Mouse (Mus musculus): Measurements from ENCODE around the gene Pdcd1. TPM values are rescaled to one million over a fixed set of nuclear protein-coding genes. Genes with fewer than 3 reads are reported as not detected.
"Not testable (repeated sequence)": the region's sequence is repeated elsewhere in the genome, so short reads cannot be mapped to it uniquely, and the experiment has no call there.

Gene Pdcd1
- not detected in 2 replicates for polyA plus RNA-seq (2015; fragmentation: Nextera tagmentation; extraction: Ambion mirVana)

- 67% methylated on average over 6 of the region's 6 CpGs for WGBS
Measured at GRCm38 (mm10) chr1:94052373-94052772, at the start of gene Pdcd1. Gene Pdcd1 (minus strand): TSS chr1:94052553.

GRCm38 (mm10) chr1:94091788-94092187, 39.4 kb upstream of the Pdcd1 start:
- no peaks in the 10 kb centered on the region for H3K9me3 ChIP-seq
- ATAC-seq (replicated peaks) = no peak
- no peaks in the 10 kb centered on the region for H3K4me1 ChIP-seq
- no peak overlapping the region for H3K27ac ChIP-seq (replicated peaks)
- no peaks in the 10 kb centered on the region for H3K27me3 ChIP-seq
- WGBS = 89% methylated on average over 1 of the region's 1 CpGs
- no peak overlapping the region for H3K4me3 ChIP-seq
- no peak overlapping the region for H3K4me2 ChIP-seq (replicated peaks)
- no peak overlapping the region for H3K9ac ChIP-seq (replicated peaks)
- H3K36me3 ChIP-seq = no peaks in the 10 kb centered on the region

More at GRCm38 (mm10) chr1:94052373-94052772, at the start of gene Pdcd1:
- Histone ChIP-seq H3K9ac (replicated peaks) (no peak within 1 kb of the TSS), H3K4me3 (no peak within 1 kb of the TSS), H3K27ac (replicated peaks) (no peak within 1 kb of the TSS), H3K27me3 (no peaks in the 10 kb centered on the region), H3K4me1 (no peaks in the 10 kb centered on the region), H3K4me2 (replicated peaks) (no peak within 1 kb of the TSS), H3K9me3 (no peaks in the 10 kb centered on the region), H3K36me3 (no peaks in the 10 kb centered on the region)
- no peak for ATAC-seq (replicated peaks)

- H3K4me3 ChIP-seq = no peak overlapping the region
- no peak overlapping the region for H3K27ac ChIP-seq (replicated peaks)
- H3K9ac ChIP-seq (replicated peaks) = no peak overlapping the region
- H3K4me2 ChIP-seq (replicated peaks) = no peak overlapping the region
- 88% methylated on average over 5 of the region's 5 CpGs for WGBS
- H3K36me3 ChIP-seq = no peaks in the 10 kb centered on the region
- H3K9me3 ChIP-seq = no peaks in the 10 kb centered on the region
- no peak for ATAC-seq (replicated peaks)
- H3K27me3 ChIP-seq = no peaks in the 10 kb centered on the region
- no peaks in the 10 kb centered on the region for H3K4me1 ChIP-seq
Measured at GRCm38 (mm10) chr1:94086311-94086898, 34.1 kb upstream of the Pdcd1 start.

GRCm38 (mm10) chr1:94085324-94086105, 33.2 kb upstream of the Pdcd1 start:
- WGBS = 94% methylated on average over 5 of the region's 5 CpGs
- no peak overlapping the region for H3K4me3 ChIP-seq
- H3K27ac ChIP-seq (replicated peaks) = no peak overlapping the region
- H3K9ac ChIP-seq (replicated peaks) = no peak overlapping the region
- no peaks in the 10 kb centered on the region for H3K27me3 ChIP-seq
- no peaks in the 10 kb centered on the region for H3K9me3 ChIP-seq
- ATAC-seq (replicated peaks) = no peak
- no peak overlapping the region for H3K4me2 ChIP-seq (replicated peaks)
- H3K36me3 ChIP-seq = no peaks in the 10 kb centered on the region
- H3K4me1 ChIP-seq = no peaks in the 10 kb centered on the region

- ATAC-seq (replicated peaks) = no peak
- Histone ChIP-seq H3K27ac (replicated peaks) (no peak overlapping the region), H3K36me3 (no peaks in the 10 kb centered on the region), H3K4me3 (no peak overlapping the region), H3K4me1 (no peaks in the 10 kb centered on the region), H3K9ac (replicated peaks) (no peak overlapping the region), H3K27me3 (no peaks in the 10 kb centered on the region), H3K4me2 (replicated peaks) (no peak overlapping the region), H3K9me3 (no peaks in the 10 kb centered on the region)
- 89% methylated on average over 6 of the region's 6 CpGs for WGBS
Measured at GRCm38 (mm10) chr1:94081761-94082160, 29.4 kb upstream of the Pdcd1 start.

DNA sequence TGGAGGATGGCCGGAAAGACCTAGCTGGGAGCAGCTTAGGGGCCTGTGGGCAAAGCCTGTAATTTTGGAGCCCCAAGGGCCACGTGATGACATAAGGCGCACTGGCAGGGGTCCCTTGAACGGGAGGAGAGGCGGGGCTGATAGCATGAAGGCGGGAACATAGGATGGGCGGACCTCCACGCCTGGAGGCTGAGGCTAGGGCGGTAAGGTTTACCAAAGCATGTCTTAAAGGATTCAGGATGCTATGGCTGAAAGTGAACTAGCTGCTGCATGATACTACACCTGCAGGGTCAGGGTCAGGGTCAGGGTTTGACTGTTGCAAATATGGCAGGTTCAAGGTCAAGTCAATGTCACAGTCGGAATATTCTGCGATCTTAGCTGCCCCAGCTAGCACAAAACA, 28.8 kb upstream of the Pdcd1 start:
- 76% methylated on average over 11 of the region's 11 CpGs for WGBS
- Histone ChIP-seq H3K4me3 (no peak overlapping the region), H3K9me3 (no peaks in the 10 kb centered on the region), H3K4me1 (no peaks in the 10 kb centered on the region), H3K36me3 (no peaks in the 10 kb centered on the region), H3K4me2 (replicated peaks) (peak overlapping the region; percentile 19; the same call in 1 of the 2 replicates), H3K27me3 (no peaks in the 10 kb centered on the region), H3K9ac (replicated peaks) (no peak overlapping the region), H3K27ac (replicated peaks) (no peak overlapping the region)
- ATAC-seq (replicated peaks) = 0 out of 2 replicates have a peak, but pooled peaks have one; percentile 38

GRCm38 (mm10) chr1:94080718-94081117, 28.4 kb upstream of the Pdcd1 start:
- Histone ChIP-seq H3K36me3 (no peaks in the 10 kb centered on the region), H3K9ac (replicated peaks) (no peak overlapping the region), H3K27ac (replicated peaks) (no peak overlapping the region), H3K9me3 (no peaks in the 10 kb centered on the region), H3K4me3 (no peak overlapping the region), H3K27me3 (no peaks in the 10 kb centered on the region), H3K4me2 (replicated peaks) (0 out of 2 replicates have a peak overlapping the region, but pooled peaks have one; percentile 19), H3K4me1 (no peaks in the 10 kb centered on the region)
- WGBS = 55% methylated on average over 15 of the region's 15 CpGs
- ATAC-seq (replicated peaks) = no peak

GRCm38 (mm10) chr1:94078835-94079440, 26.6 kb upstream of the Pdcd1 start:
- Histone ChIP-seq H3K4me1 (no peaks in the 10 kb centered on the region), H3K4me3 (no peak overlapping the region), H3K27me3 (no peaks in the 10 kb centered on the region), H3K36me3 (no peaks in the 10 kb centered on the region), H3K9me3 (no peaks in the 10 kb centered on the region), H3K4me2 (replicated peaks) (no peak overlapping the region), H3K27ac (replicated peaks) (no peak overlapping the region), H3K9ac (replicated peaks) (no peak overlapping the region)
- peak; percentile 96 for ATAC-seq (replicated peaks)
- WGBS = 1% methylated on average over 9 of the region's 9 CpGs

DNA sequence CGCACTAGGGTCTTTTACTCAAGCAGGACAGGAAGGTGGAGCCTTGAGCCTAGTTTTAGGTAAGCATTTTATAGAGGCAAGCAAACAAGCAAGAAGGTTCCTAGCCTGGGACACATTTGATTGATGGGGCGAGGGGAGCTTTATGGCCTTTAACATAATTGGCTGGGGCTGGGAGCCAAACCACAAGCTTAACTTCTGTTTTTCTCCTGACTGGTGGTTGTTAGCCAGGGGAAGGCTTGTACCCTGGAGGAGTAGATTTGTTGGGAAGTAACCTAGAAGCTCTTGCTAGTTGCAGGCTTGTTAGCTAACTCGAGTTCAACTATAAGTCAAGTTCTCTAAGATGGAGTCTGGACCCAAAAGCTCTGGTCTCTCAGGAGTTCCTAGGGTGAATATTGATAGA, 26.0 kb upstream of the Pdcd1 start:
- Histone ChIP-seq H3K36me3 (no peaks in the 10 kb centered on the region), H3K4me2 (replicated peaks) (no peak overlapping the region), H3K4me3 (no peak overlapping the region), H3K4me1 (no peaks in the 10 kb centered on the region), H3K9ac (replicated peaks) (no peak overlapping the region), H3K27ac (replicated peaks) (no peak overlapping the region), H3K9me3 (no peaks in the 10 kb centered on the region), H3K27me3 (no peaks in the 10 kb centered on the region)
- no peak for ATAC-seq (replicated peaks)
- 80% methylated on average over 3 of the region's 3 CpGs for WGBS

- Histone ChIP-seq H3K36me3 (no peaks in the 10 kb centered on the region), H3K4me2 (replicated peaks) (no peak overlapping the region), H3K27ac (replicated peaks) (no peak overlapping the region), H3K4me1 (no peaks in the 10 kb centered on the region), H3K9me3 (no peaks in the 10 kb centered on the region), H3K9ac (replicated peaks) (no peak overlapping the region), H3K4me3 (no peak overlapping the region), H3K27me3 (no peaks in the 10 kb centered on the region)
- no peak for ATAC-seq (replicated peaks)
- 17% methylated on average over 1 of the region's 1 CpGs for WGBS
Measured at GRCm38 (mm10) chr1:94076702-94077101, 24.3 kb upstream of the Pdcd1 start.

DNA sequence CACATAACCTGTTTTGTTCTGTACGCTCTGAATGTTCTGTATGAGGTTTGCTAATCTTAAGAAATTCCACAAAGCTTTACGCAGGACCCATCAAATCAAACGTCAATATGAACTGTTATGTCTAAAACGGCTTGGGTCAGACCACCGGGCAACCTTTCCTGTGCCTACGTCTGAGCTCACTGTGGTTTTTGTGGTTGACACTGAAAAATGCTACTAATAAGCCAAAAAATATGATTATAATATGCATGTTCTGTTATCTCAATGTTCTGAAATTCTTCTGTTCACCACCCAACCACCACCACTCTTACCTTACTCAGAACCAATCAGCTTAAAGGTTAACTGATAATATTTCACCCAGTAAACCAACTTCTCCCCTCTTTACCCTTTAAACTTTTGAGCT, 22.4 kb upstream of the Pdcd1 start:
- H3K27me3 ChIP-seq = no peaks in the 10 kb centered on the region
- H3K27ac ChIP-seq (replicated peaks) = no peak overlapping the region
- no peaks in the 10 kb centered on the region for H3K9me3 ChIP-seq
- no peak overlapping the region for H3K9ac ChIP-seq (replicated peaks)
- no peaks in the 10 kb centered on the region for H3K36me3 ChIP-seq
- ATAC-seq (replicated peaks) = no peak
- no peaks in the 10 kb centered on the region for H3K4me1 ChIP-seq
- no peak overlapping the region for H3K4me2 ChIP-seq (replicated peaks)
- WGBS = 90% methylated on average over 6 of the region's 6 CpGs
- H3K4me3 ChIP-seq = no peak overlapping the region

- not testable (repeated sequence) for H3K27me3 ChIP-seq; ATAC-seq (replicated peaks)
- WGBS = 89% methylated on average over 1 of the region's 1 CpGs
Measured at GRCm38 (mm10) chr1:94058281-94058680, 5.9 kb upstream of the Pdcd1 start.

More at GRCm38 (mm10) chr1:94058281-94058680, 5.9 kb upstream of the Pdcd1 start:
- H3K27ac ChIP-seq (replicated peaks); H3K4me1 ChIP-seq; H3K9ac ChIP-seq (replicated peaks); H3K9me3 ChIP-seq; H3K4me2 ChIP-seq (replicated peaks); H3K36me3 ChIP-seq; H3K4me3 ChIP-seq: not testable (repeated sequence)

Measured in forebrain, embryonic 15.5 days (tissue).